Mouse (Mus musculus) granulocyte monocyte progenitor cell, adult 5-6 weeks (primary cell): ENCODE results near the gene Lactb. TPM values are rescaled to one million over a fixed set of nuclear protein-coding genes. Genes with fewer than 3 reads are reported as not detected.
A peak's percentile ranks its signal among the peaks of the same experiment; 100 is the strongest.

ENCODE experiments used
- ATAC-seq: replicated peaks from 2 replicates; pipeline ENCODE4 v1.8.0; 2016; ENCODE audit warnings: mild to moderate bottlenecking, moderate TSS enrichment, inconsistent platforms; ENCODE audit not compliant: poor library complexity, severe bottlenecking
- total RNA-seq, 2 experiments: library from RNA; stranded (forward) in 1 of 2; stranded (reverse) in 1 of 2; fragments of 200-712, 200-1000 nt in 1 of 2; fragments of >200 nt in 1 of 2; fragmentation: Nextera tagmentation in 1 of 2; gene quantifications; 2 replicates each; pipeline ENCODE4 v1.2.3; 2014 to 2017

Gene Lactb
- total RNA-seq (2014; fragmentation: Nextera tagmentation) (22.4 and 29.4 TPM in 2 replicates), total RNA-seq (2017) (31.9 and 38.7 TPM in 2 replicates)

DNA sequence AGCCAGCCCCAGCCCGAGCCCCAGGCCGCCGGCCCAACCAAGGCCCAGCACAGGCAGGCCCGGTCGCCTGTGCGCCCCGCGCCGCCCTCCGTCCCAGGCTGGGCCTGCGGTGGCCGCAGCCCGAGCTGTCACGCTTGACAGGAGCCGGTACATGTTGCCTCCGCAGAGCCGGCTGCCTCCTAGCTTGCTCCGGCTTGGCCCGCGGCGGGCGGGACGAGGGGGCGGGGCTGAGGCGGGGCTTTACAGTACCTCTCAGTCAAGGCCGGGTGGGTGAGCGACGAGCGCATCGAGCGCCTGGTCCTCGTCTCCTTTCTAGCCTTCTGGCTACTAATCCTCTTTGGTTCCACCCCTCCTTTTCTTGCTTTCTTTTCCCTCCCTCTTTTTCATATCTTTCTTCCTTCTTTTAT, at the start of gene Lactb:
Gene Lactb (minus strand): TSS at position 246 of the 407 bp plus-strand sequence.
- ATAC-seq = peak; percentile 58

DNA sequence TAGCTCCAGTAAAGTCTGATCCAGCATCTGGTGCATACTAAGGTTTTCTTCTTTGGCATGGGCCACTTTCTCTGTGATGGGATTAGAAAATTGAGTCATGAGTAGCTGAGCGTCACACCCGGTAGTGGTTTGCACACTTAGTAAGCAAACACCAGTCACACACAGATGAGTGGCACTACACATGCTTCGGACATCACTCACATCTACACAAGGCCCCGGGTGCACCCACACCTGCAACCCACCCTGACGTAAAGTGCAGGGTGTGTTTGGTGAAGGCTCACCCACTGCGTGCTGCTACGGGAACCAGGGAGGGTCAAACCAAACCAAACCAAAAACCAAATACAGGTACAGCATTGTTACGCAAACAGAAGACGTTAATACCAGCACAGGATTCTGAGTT, 48.1 kb upstream of the Lactb start:
- ATAC-seq = no peak

DNA sequence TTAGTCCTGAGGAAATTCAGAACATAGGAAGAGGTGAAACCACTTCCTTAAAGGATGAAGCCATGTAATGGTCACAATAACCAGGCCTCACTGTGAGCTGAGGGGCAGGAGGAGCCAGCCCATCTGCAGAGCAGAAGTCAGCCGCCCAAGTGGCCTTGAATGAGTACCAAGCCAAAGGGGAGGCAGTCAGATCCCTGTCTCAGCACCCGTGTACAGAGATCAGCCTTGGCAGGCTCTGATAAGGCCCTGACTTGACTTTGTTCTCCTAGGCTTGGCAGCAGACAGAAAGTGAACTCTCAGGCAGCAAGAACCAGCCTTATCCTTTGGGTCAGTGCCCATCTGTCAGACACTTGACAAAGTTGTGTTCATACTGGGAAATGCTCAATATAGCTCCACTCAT, 44.8 kb upstream of the Lactb start:
- ATAC-seq = peak; percentile 77

DNA sequence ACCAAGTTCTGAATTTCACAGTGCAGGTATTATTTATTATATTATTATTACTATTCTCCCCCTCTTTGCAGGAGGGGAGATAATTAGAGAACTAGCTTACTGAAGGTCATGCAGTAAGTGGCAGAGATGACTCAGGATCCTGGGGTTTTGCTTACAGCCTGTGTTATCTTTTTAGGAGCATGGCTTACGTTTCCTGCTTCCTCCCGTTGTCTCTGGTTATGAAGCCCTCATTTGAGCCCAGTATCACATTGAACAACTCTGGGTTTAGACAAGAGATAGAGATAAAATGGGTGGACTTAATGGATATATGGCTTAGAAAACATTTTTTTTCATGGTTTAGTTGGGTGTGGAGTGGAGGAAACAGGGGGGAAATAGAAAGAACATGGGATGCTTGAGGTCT, 38.2 kb upstream of the Lactb start:
- ATAC-seq = no peak

DNA sequence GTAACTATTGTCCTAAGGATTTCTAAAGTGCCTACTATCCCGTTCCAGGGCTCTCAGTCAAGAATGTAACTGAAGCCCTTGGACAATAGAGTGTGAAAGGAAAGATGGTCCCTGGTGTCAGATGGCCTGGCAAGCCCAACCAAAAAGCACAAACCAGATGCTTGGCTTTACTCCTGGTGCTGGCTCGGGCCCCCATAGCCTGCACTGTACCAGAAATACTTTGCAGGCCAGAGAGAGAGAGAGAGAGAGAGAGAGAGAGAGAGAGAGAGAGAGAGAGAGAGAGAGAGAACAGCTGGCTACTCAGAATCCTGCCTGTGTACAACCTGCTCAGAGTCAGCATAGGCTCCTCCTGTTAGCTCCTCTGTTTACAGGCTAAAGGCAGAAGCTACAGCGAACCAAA, 37.2 kb upstream of the Lactb start:
- ATAC-seq = no peak

DNA sequence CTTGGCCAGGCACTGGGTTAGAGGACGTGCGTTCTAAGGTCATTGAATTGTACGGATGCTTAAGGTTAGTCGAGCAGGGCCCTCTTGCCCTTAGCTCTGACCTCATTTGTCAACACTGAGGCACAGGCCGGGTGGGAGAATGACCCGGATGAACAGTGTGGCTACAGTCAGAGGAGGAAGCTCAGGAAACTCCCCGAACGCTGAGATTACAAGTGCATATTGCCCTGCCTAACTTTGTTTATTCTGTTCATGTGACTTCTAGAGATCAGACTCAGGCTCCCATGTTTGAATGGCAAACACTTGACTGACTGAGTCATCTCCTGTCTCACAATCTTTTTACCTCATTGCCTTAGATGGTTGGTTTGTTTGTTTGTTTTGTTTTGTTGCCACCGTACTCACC, 36.2 kb upstream of the Lactb start:
- ATAC-seq = no peak

DNA sequence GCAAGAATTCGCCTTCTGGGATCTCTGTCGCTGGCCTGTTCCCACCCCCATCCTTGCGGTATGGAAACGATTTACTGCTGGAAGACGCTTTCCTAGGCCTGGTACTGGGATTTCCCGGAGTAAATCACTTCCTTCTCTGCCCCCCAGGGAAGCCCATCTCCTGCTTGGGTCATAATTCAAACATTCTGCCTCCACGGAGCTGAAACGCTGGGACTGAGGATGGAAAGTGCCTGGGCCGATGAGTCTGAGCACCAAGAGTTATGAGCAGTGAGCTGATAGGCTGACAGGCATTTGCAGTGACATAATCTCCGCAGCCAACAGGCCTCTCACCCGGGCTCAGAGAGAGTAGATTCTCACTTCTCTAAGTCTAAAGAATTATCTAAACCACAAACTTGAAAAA, 33.5 kb upstream of the Lactb start:
- ATAC-seq = no peak

DNA sequence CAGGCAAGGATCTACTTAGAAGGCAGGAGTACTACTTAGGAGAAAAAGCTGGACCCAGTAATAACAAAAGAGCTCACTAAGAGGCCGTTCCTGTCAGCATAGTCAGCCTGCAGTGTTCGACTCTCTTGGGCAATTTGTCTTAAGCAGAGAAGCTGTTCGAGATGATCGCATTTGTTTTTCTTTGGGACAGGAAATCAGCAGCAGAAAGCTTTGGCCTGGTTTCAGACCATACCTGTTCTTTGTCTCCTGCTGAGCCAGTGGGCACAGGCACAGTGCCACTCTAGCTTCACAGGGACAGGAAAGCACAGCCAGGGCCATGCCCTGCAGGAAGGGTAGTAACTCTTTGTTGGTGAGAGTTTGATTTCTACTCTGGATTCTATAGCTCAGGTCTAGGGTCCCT, 31.1 kb upstream of the Lactb start:
- no peak for ATAC-seq

DNA sequence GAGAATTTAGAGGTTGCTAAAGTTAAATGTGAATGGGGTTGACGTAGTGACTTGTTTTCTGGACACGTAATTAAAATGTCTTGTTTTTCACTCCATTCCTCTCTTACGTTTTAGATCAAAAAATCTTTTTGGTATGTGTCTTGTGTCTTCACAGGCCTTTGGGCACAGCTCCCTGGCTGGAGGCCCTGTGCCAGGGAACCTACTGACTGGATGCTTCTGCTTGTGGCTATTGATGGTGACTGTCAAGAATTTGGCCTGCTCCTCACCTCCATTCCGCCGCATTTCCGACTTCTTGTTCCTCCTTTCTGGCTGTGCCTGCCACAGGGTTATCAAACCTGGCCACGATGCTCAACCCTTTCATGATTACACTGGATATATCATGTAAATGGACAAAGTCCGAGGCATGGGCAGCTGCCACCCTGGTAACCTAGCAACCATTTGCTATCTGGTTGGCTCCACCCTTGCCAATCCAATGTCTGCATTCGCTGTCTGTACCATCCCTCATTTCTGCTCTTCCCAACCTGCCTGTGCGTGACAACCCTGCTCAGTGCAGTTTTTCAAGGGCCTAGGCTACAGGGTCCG, 30.0 kb upstream of the Lactb start:
- no peak for ATAC-seq

DNA sequence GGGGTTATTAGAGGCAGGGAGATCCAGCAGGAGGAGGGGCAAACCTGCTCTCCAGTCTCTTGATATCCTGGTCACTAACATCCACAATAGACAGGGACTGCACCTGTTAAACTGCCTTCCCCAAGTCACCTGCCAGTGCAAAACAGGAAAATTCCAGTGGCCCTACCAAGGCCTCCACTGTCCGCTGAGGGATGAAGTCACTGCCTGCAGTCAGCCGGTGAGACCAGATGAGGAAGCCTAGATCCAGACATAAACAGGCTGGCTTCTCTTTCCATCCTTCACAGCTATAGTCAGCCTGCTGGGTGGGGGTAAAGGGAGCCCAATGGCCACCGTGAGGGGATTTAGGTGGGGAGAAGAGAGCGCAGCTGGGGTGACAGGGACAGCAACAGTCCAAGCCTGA, 28.4 kb upstream of the Lactb start:
- no peak for ATAC-seq

DNA sequence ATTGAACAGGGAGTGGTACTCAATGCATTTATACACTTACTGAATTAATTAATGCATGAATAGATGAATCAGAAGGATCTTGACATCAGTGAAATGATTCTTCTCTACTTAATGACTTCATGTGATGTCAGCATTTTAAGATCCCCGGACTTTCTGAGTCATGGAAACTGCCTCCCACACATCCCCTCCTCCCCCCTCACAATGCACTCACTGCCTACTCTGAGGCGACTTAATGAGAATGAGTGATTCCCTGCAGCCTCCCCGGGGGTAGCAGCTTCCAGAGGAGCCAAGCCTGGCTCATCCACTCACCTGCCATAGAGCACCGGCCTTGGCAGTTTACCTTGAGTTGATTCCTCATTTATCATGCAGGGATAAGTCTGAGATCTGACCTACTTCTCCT, 27.9 kb upstream of the Lactb start:
- ATAC-seq = no peak

DNA sequence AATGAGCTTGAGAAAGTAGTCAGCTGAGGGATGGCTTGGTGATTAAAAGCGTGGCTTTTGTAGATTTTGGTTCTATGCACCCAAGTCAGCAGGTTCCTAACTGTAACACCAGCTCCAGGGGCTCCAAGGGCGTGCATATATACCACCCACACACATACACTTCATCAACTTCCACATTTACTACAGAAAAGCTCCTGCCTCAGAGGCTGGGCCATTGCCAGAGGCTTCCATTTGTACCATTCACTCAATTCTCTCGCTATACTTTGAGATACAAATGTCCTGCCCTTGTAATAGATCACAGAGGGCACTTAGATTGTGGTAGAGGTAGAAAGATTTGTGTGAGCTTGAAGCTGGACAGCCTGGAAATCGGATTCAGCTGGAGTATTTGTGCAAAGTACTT, 26.2 kb upstream of the Lactb start:
- no peak for ATAC-seq

DNA sequence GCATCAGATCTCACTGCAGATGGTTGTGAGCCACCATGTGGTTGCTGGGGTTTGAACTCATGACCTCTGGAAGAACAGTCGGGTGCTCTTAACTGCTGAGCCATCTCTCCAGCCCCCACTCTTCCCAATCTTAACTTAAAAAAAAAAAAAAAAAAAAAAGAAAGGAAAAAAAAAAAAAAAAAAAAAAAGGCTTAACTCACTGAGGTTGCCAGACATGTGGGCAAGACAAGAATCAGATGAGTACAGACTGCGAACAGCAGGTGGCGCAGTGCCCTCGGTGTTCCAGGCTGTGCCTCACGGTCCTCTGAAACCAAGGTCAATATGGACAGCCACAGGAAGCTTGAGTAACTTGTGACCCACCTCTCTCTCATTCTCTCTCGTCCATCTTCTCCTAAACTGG, 25.8 kb upstream of the Lactb start:
- ATAC-seq = peak; percentile 97

DNA sequence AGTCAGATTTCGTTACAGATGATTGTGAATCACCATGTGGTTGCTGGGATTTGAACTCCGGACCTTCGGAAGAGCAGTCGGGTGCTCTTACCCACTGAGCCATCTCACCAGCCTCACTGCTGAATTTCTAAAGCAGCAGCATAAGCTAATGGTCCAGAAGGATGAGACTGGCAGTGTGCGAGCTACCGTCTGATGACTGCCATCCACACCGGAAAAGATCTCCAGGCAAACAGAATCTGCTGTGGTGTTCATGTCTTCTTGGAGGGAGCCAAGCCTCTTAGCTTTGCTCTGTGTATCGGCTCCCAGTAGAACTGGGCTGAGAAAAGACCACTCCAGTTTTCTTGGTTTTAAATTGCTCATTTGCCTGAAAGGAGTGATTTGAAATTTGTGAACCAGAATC, 24.4 kb upstream of the Lactb start:
- no peak for ATAC-seq

DNA sequence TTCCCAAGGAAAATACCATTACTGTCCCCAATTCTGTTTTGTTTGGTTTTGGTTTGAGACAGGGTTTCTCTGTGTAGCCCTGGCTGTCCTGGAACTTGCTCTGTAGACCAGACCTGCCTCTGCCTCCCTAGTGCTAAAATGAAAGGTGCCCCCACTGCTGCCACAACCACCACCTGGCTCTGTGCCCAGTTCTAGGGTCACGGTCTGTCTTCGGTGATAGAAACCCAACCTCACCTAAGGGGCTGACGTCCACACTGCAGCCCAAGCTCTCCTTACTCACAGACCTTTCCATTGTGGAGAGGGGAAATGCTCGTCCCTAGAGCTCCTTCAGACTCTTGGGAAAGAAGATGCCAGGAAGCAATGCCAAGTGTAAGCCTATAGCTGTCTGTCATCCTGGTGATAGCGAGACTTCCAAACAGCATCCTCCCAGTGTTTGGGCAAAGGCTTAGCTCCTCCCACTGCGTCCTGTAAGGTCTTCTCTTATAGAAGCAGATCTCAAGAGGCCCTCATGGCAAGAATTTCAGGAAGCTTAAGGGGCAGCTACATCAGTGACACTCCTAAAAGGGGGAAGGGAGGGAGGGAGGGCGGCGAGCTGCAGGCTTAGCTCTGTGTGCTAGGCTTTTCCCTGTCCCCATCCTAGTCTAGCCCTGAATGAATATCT, 16.6 kb upstream of the Lactb start:
- ATAC-seq = peak; percentile 14; the same call in 1 of the 2 replicates

DNA sequence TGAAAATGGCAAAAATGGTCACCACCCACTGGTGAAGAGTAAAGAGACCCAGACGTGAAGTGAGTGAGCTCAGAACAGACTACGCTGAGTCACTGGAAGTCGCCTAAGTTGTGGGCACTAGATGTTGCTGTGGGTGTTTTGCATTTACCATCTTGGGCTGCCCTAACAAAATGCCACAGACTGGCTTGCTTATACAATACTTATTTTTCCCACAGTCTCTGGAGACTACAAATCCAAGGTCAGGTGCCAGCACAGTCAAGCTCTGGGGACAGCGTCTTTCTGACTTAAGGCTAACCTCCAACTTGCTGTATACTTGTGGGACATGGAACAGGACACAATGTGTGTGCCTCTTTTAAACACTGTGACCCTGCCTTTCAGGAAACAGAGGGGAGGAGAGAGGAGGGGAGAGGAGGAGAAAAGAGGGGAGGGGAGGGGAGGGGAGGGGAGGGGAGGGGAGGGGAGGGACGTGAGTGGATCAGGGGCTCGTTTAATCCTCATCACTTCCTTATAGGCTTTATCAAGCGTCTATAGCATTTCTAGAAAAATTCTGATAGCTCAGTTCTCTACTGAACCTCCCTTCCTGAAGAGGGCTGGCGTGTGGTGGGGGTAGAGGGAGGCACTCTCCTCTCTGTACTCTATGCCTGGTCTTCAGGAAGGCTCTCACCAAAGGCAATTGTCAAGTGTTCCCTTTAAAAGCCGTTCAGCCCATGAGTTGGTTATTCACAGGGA, 15.9 kb upstream of the Lactb start:
- peak; percentile 27; the same call in 1 of the 2 replicates for ATAC-seq

DNA sequence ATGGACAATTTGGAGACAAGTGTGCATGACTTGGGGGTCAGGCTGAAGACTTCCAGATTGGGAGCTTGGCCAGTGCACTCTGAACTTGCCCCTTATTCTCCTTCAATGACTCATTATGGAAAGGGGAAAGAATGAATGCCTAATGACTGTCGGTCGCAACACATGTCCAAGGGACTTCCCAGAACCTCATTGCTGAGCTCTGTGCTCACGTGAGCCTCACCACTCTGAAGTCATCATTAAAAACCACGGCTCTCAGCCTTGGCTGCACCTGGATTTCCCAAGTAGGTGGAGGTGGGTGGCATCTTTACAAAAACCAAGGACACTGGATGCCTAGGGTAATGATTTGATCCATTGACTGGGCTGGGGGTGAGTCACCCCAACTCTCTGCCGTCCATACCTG, 14.8 kb upstream of the Lactb start:
- no peak for ATAC-seq

DNA sequence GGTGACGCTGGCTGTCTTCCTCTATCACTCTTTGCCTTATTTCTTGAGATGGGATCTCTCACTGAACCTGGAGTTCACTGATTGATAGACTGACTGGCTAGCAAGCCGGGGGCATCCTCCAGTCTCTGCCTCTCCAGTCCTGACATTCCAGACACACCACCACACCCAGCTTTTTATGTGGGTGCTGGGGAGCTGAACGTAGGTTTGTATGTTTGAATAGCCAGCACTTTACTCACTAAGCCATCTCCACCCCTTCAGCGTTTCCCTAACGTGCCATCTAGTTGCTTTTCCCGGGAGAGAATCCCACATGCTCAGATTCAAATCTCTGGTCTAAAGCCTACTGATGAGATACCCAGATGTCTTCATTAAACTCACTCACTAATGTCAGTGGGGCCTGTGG, 14.3 kb upstream of the Lactb start:
- ATAC-seq = no peak

DNA sequence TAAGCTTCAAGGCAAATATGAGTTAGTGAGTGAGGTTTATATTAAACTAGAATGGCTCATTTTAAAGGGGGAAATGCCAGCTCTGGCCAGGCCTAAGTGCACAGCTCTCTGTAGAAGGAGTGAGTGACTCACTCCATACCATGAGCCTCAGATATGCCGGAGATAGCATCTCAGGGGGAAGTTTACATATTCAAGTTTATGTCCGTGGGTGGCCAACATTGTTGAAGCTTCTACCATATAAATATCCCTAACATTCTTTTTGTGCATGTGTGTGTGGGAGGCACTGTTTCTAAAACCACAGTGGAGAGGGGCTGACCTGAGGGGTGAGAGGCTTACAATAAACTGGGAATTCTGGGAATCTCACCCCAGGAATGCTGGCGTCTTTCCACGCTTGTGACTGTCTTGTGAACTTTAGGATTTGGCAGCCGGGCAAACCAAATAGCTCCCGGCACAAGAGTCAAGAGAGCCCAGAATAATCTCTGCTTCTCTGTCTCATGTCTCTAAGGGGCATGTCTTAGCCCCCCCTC, 13.7 kb upstream of the Lactb start:
- ATAC-seq = no peak

DNA sequence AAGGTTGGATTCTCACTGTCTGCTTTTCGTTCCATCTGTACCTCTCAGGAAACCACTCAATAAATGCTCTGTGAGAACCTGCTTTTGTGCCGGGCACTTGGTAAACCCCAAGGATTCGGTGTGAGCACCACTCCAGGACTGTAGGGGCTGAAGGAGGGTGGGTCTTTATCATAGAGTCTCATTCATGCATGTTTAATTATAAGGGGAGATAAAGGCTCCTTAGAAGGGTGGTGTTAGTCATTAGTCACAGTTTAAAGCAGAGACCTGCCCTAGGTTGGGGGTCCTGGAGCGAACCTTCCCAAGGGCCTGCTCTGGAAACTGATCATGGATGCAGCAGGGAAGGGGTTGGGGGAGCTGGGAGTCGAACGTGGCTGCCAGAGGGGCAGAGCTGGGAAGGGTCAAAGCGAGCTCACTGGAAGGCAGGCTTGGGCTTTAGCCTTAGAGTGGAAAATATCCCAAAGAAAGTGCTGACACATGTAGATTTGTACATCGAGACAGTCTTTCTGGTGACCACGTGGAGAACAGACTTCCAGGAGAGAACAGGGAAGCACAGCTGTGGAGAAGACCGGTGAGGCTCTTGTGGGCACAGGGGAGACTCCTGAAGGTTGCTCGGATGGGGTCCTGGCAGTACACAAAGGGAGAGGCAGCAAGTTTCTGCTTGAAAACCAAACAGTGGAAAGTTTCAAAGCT, 13.1 kb upstream of the Lactb start:
- no peak for ATAC-seq

DNA sequence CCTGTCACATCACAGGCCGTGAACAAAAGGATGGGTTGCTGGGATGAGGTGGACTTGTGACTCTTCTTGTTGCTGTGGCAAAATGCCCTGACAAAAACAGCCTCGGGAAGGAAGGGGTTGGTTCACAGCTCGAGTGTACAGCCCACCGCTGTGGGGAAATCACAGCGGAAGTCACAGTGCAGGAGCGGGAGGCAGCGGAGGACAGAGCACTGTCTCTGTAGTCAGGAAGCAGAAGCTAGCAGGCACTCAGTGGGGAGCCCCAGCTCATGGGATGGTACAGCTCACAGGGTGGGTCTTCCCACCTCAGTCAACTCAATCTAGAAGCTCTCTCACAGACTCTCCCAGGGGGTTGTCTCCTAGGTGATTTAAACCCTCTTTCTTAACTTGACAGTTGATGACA, 10.1 kb upstream of the Lactb start:
- ATAC-seq = peak; percentile 82
